Mouse (Mus musculus): ENCODE measurements at regions not wholly inside any gene's neighbourhood (a gene's known extent, or its start where the extent isn't known, plus 50 kb on each side); places are given as distances from the start of the nearest gene placed in this dataset.

DNA sequence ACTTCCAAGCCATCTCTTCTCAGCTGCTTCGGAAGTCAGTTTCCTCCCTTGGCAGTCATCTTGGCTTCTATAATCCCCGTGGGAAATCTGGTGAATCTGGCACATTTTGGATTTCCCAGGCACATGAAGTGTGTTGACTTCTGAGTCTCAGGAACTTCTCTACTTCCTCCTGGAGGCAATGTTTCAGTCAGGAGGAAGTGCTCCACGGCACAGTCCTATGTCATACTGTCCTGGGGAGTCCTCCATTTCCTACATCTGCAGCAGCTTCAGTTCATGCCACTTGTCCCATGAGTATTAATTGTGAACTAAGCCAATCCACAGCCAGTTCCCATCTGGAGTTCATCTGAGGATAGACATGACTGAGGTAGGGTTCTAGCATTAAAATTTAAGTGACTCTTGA is 78.3 kb upstream of the Pax1 start:
- WGBS = 78% methylated on average over 3 of the region's 3 CpGs

DNA sequence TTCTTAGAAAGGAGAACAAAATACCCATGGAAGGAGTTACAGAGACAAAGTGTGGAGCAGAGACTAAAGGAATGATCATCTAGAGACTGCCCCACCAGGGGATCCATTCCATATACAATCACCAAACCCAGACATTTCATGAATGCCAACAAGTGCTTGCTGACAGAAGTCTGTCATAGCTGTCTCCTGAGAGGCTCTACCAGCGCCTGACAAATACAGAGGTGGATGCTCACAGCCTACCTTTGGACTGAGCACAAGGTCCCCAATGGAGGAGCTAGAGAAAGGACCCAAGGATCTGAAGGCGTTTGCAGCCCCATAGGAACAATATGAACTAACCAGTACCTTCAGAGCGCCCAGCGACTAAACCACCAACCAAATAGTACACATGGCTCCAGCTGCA is 83.6 kb upstream of the Nkx2-2 start:
- H3K4me2 ChIP-seq = no peak overlapping the region
- WGBS = 84% methylated on average over 4 of the region's 4 CpGs
- no peaks in the 10 kb centered on the region for H3K27me3 ChIP-seq
- H3K4me3 ChIP-seq (replicated peaks) = no peak overlapping the region
- ATAC-seq (ENCODE audit: insufficient number of reproducible peaks, insufficient read depth, low FRiP score, low TSS enrichment, low read depth) = no peak
- no peak overlapping the region for H3K9ac ChIP-seq (replicated peaks)
- no peaks in the 10 kb centered on the region for H3K9me3 ChIP-seq
- H3K27ac ChIP-seq = no peak overlapping the region
- no peaks in the 10 kb centered on the region for H3K36me3 ChIP-seq
- no peaks in the 10 kb centered on the region for H3K4me1 ChIP-seq (replicated peaks)

More for the DNA sequence above, 78.3 kb upstream of the Pax1 start:
- H3K9ac ChIP-seq (replicated peaks) = no peak overlapping the region
- H3K4me2 ChIP-seq = no peak overlapping the region
- H3K27me3 ChIP-seq = peaks cover 4% of the 10 kb centered on the region; the same call in 1 of the 2 replicates
- no peaks in the 10 kb centered on the region for H3K4me1 ChIP-seq (replicated peaks)
- H3K4me3 ChIP-seq (replicated peaks) = no peak overlapping the region
- no peak for ATAC-seq (ENCODE audit: insufficient number of reproducible peaks, insufficient read depth, low FRiP score, low TSS enrichment, low read depth)
- no peaks in the 10 kb centered on the region for H3K36me3 ChIP-seq
- H3K9me3 ChIP-seq = no peaks in the 10 kb centered on the region
- no peak overlapping the region for H3K27ac ChIP-seq

DNA sequence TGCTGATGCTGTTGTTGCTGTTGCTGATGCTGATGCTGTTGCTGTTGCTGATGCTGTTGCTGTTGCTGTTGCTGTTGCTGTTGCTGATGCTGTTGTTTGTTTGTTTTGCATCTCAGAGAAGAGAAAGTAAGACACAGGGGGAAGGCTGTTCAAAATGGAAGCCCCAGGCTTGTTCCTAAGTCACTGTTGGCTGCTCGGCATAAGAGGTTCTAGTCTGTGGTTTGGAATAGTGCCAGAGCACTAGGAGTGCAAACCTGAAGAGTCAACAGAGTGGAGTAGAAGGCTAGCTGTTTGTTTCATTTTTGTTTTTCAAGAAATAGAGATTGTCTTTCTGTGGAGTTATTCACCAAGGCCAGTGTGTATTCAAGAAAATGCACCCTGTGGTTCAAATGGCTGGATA is 75.1 kb upstream of the Nkx2-2 start:
- no peaks in the 10 kb centered on the region for H3K9me3 ChIP-seq
- no peak overlapping the region for H3K4me2 ChIP-seq
- no peaks in the 10 kb centered on the region for H3K4me1 ChIP-seq (replicated peaks)
- no peak for ATAC-seq (ENCODE audit: insufficient number of reproducible peaks, insufficient read depth, low FRiP score, low TSS enrichment, low read depth)
- H3K9ac ChIP-seq (replicated peaks) = no peak overlapping the region
- H3K4me3 ChIP-seq (replicated peaks) = no peak overlapping the region
- no peaks in the 10 kb centered on the region for H3K36me3 ChIP-seq
- H3K27me3 ChIP-seq = no peaks in the 10 kb centered on the region
- no peak overlapping the region for H3K27ac ChIP-seq
- WGBS = 59% methylated on average over 1 of the region's 1 CpGs

DNA sequence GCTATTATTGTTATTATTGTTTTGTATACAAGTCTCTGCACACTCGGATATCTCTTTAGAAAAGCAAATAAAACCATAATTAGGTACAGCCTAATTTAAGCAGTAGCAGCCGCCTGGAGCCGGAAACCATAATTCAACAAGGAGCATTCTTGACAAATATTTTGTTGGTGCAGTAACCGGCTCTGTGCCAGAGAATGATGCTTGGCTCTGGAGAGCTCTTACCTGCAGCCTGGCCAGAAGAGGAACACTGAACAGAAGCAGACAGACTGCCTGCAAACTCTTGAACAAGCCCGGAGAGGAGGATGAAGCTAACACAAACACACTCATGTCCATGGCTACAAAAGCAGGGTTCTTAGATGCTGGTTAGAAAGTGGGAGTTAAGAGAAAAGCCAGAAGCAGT is 73.9 kb upstream of the Nkx2-2 start:
- Histone ChIP-seq H3K4me2 (no peak overlapping the region), H3K4me1 (replicated peaks) (no peaks in the 10 kb centered on the region), H3K4me3 (replicated peaks) (no peak overlapping the region), H3K9ac (replicated peaks) (no peak overlapping the region), H3K9me3 (no peaks in the 10 kb centered on the region), H3K27me3 (no peaks in the 10 kb centered on the region; the same call in 1 of the 2 replicates), H3K36me3 (no peaks in the 10 kb centered on the region), H3K27ac (no peak overlapping the region)
- 45% methylated on average over 5 of the region's 5 CpGs for WGBS
- no peak for ATAC-seq (ENCODE audit: insufficient number of reproducible peaks, insufficient read depth, low FRiP score, low TSS enrichment, low read depth)

DNA sequence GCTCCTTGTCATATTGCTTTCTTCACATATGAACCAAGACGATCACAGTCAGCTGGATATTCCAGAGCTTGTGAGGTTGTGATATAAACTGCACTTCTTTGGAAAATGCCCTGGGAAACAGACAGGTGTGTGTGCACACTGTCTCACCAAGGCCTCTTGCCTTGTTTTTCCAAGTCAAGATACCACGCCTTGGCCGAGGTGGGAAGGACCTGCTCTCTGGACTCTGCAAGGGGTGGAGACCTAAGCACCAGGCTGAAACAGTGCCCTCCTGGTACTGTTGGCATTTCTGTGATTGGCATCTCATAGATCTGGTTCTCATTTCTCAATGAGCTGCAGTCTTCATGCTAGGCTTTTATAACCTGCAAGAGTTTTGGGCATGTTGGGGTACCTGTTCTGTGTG is 73.2 kb upstream of the Nkx2-2 start:
- Histone ChIP-seq H3K27me3 (no peaks in the 10 kb centered on the region; the same call in 1 of the 2 replicates), H3K9me3 (no peaks in the 10 kb centered on the region), H3K4me1 (replicated peaks) (no peaks in the 10 kb centered on the region), H3K4me2 (no peak overlapping the region), H3K4me3 (replicated peaks) (no peak overlapping the region), H3K9ac (replicated peaks) (no peak overlapping the region), H3K27ac (no peak overlapping the region), H3K36me3 (no peaks in the 10 kb centered on the region)
- ATAC-seq (ENCODE audit: insufficient number of reproducible peaks, insufficient read depth, low FRiP score, low TSS enrichment, low read depth) = no peak
- 87% methylated on average over 3 of the region's 3 CpGs for WGBS

DNA sequence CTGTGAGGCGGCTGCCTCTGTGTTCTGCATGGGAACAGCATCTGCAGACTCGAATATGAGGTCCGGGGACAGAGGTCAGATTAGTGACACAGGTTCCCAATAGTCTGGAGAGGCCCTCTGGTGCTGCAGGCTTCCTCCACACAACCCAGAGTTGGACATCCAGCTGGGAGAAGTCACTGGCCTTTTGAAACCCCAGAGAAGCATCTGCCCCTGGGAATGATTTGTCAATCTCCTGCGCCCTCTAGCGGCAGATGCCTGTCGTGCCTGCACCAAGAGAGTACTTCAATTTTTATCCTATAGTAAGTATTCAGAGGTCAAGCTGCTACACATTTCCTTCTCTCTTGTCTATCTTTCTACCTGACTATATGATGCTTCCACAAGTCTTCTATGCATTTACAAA is 62.7 kb upstream of the Nkx2-2 start:
- WGBS = 21% methylated on average over 6 of the region's 6 CpGs

DNA sequence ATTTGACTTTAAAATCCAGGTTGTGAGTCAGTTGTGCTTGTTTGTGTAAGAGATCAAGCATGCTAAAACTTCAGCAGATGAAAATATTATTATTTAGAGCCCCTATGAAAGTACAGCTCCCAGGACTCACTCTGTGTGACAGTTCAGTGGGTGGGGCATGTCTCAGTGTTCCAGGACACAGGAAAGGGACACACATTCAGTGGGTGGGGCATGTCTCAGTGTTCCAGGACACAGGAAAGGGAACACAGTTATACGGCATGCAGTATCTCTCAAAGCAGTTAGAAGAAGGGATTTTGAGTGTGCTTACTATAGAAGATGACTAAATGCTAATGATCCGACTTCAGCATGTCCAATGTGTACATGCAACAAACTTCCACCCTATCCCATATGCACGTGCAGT is 60.9 kb upstream of the Nkx2-2 start:
- no peaks in the 10 kb centered on the region for H3K36me3 ChIP-seq

More for the DNA sequence above, 62.7 kb upstream of the Nkx2-2 start:
- no peaks in the 10 kb centered on the region for H3K4me1 ChIP-seq (replicated peaks)
- H3K36me3 ChIP-seq = no peaks in the 10 kb centered on the region
- no peak overlapping the region for H3K4me3 ChIP-seq (replicated peaks)
- H3K9ac ChIP-seq (replicated peaks) = no peak overlapping the region
- no peak overlapping the region for H3K4me2 ChIP-seq
- no peak overlapping the region for H3K27ac ChIP-seq
- no peaks in the 10 kb centered on the region for H3K9me3 ChIP-seq
- H3K27me3 ChIP-seq = 0 out of 2 replicates have a peak, but pooled peaks cover 4% of the 10 kb centered on the region
- no peak for ATAC-seq (ENCODE audit: insufficient number of reproducible peaks, insufficient read depth, low FRiP score, low TSS enrichment, low read depth)

DNA sequence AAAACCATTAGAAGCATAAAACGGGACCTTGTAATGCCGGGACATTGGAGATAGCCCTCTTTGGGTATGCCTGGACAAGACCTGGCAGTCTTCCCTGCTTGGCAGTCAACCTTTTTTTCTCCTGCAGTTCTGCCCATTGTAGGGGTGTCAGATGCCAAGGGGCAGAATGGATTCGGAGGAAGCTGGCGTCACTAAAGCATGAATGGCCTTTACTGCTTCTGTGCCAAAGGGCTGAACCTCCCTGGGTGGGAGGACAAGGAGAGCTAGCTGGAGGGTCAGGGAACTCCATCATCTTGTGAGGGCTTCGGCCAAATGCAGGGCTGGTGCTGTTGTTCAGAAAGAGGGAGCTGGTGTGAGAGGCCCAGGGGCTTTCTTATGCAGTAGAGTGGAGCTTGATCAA is 60.1 kb upstream of the Nkx2-2 start:
- no peak overlapping the region for H3K9ac ChIP-seq (replicated peaks)
- H3K27ac ChIP-seq = no peak overlapping the region
- no peaks in the 10 kb centered on the region for H3K36me3 ChIP-seq
- WGBS = 61% methylated on average over 5 of the region's 5 CpGs
- no peaks in the 10 kb centered on the region for H3K4me1 ChIP-seq (replicated peaks)
- ATAC-seq (ENCODE audit: insufficient number of reproducible peaks, insufficient read depth, low FRiP score, low TSS enrichment, low read depth) = no peak
- no peaks in the 10 kb centered on the region for H3K9me3 ChIP-seq
- H3K4me2 ChIP-seq = no peak overlapping the region
- no peak overlapping the region for H3K4me3 ChIP-seq (replicated peaks)
- H3K27me3 ChIP-seq = 0 out of 2 replicates have a peak, but pooled peaks cover 2% of the 10 kb centered on the region

More for the DNA sequence above, 60.9 kb upstream of the Nkx2-2 start:
- ATAC-seq (ENCODE audit: insufficient number of reproducible peaks, insufficient read depth, low FRiP score, low TSS enrichment, low read depth) = no peak
- no peak overlapping the region for H3K4me2 ChIP-seq
- WGBS = 90% methylated on average over 3 of the region's 3 CpGs
- H3K27me3 ChIP-seq = 0 out of 2 replicates have a peak, but pooled peaks cover 4% of the 10 kb centered on the region
- H3K4me1 ChIP-seq (replicated peaks) = no peaks in the 10 kb centered on the region
- H3K27ac ChIP-seq = no peak overlapping the region
- no peak overlapping the region for H3K4me3 ChIP-seq (replicated peaks)
- no peaks in the 10 kb centered on the region for H3K9me3 ChIP-seq
- H3K9ac ChIP-seq (replicated peaks) = no peak overlapping the region

DNA sequence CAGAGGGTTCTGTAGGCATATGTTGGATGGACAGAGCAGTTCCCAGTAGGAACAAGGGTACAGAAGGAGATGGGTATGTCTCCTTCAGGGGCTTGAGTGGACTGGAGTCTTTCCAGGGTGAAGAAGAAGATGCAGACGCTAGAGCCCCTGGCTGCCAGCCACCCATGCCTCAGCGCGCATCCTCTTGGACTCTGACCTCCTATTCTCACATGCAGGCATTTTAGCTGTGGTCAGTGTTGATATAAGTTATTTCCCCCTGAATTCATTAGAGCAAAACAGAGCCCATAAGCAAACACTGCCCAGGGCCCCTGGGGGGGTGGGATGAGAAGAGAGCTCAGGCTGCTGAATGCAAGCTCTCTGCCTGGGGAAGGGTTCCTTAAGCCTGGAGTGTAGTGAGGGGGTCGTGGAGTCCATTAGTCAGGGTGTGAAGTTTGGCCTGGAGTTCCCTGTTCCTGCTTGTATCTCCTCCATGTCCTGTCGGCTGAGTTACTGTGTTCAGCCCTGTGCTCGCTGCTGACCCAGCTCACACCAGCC is 54.0 kb upstream of the Nkx2-2 start:
- H3K4me2 ChIP-seq = no peak overlapping the region
- no peaks in the 10 kb centered on the region for H3K9me3 ChIP-seq
- no peak overlapping the region for H3K27ac ChIP-seq
- no peaks in the 10 kb centered on the region for H3K4me1 ChIP-seq (replicated peaks)
- 72% methylated on average over 6 of the region's 6 CpGs for WGBS
- 0 out of 2 replicates have a peak, but pooled peaks cover 8% of the 10 kb centered on the region for H3K27me3 ChIP-seq
- H3K36me3 ChIP-seq = no peaks in the 10 kb centered on the region
- H3K4me3 ChIP-seq (replicated peaks) = no peak overlapping the region
- ATAC-seq (ENCODE audit: insufficient number of reproducible peaks, insufficient read depth, low FRiP score, low TSS enrichment, low read depth) = no peak
- no peak overlapping the region for H3K9ac ChIP-seq (replicated peaks)

DNA sequence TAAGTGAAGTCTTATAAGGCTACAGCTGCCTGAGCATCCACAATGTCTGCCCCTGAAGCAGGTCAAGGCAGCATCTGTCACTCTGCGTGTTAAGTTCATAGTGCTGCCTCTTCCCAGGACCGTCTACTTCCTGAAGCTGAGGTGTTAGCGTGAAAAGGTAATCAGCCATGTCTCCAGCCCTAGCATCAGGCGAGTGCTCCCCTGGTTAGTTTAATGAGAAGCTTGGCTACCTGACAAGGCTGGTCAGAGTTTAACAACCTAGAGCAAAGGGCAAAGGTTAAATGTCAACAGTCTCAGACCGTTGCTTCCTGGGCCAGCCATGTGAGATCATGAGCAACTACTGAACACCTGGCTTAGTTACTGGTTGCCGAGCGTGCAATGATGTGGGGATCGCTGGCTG is 53.2 kb upstream of the Nkx2-2 start:
- 49% methylated on average over 8 of the region's 8 CpGs for WGBS
- Histone ChIP-seq H3K36me3 (no peaks in the 10 kb centered on the region), H3K27ac (no peak overlapping the region), H3K27me3 (0 out of 2 replicates have a peak, but pooled peaks cover 8% of the 10 kb centered on the region), H3K4me1 (replicated peaks) (no peaks in the 10 kb centered on the region), H3K9ac (replicated peaks) (no peak overlapping the region), H3K4me3 (replicated peaks) (no peak overlapping the region), H3K4me2 (no peak overlapping the region), H3K9me3 (no peaks in the 10 kb centered on the region)
- ATAC-seq (ENCODE audit: insufficient number of reproducible peaks, insufficient read depth, low FRiP score, low TSS enrichment, low read depth) = no peak

DNA sequence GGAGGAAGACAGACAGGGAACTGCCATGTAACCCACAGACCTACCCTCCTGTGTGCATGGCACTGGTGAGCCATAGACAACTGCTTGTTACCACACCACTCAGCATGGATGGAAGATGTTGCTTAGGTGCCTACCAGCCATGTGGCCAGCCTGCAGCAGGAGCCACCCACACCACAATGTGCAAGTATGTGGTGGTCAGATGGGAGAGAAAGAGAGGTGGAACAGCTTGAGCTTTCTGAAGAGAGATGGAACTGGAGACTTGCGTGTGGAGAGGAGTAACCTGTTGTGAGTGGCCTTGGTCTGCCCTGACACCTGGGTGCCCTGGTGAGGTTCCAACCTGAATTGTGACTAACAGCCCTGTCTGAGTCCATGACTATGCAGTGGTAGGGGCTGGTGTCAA is 50.4 kb upstream of the Nkx2-2 start:
- ATAC-seq (ENCODE audit: insufficient number of reproducible peaks, insufficient read depth, low FRiP score, low TSS enrichment, low read depth) = 0 out of 2 replicates have a peak, but pooled peaks have one; percentile 10
- 0 out of 2 replicates have a peak, but pooled peaks cover 8% of the 10 kb centered on the region for H3K27me3 ChIP-seq
- no peaks in the 10 kb centered on the region for H3K36me3 ChIP-seq
- no peaks in the 10 kb centered on the region for H3K9me3 ChIP-seq
- no peak overlapping the region for H3K27ac ChIP-seq
- H3K9ac ChIP-seq (replicated peaks) = no peak overlapping the region
- no peak overlapping the region for H3K4me2 ChIP-seq
- H3K4me3 ChIP-seq (replicated peaks) = no peak overlapping the region
- WGBS = 78% methylated on average over 1 of the region's 1 CpGs
- no peaks in the 10 kb centered on the region for H3K4me1 ChIP-seq (replicated peaks)
